ENCODE assay signal across 19 mouse cellular contexts in the genomic region with DNA sequence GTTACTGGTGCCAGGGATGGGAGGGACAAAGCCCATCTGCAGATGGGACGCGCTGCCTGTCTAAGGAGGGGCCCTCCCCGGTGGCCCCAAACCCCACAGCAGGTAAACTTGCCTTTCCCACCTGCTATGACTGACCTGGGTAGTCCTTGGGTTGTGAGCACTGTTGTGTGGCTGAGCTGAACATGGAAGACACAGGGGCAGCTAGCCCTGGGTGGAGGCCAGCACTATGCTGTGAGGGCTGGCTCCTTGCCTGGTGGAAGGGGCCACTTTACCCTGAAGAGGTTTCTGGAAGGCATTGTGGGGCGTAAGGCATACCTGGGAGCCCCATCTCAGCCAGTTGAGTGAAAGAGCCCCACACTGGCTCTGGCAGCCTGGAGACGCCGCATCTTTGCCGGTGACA. TPM values are rescaled to one million over a fixed set of nuclear protein-coding genes. Genes with fewer than 3 reads are reported as not detected.
DNase-seq lines count a peak whose midpoint lies in the region; ATAC-seq and TF ChIP-seq lines count a peak whose summit lies in the region.
"Had no signal": no experiment of that assay in that cellular context is flagged by ENCODE, and none has a peak within 500 bp of the region (broad histone marks: within the 10 kb centered on the region; RNA-seq: fewer than 3 reads in every experiment).

No protein-coding gene starts in this region.

- H3K4me3 ChIP-seq in hindbrain, embryonic 15.5 days, result no peak overlapping the region
- H3K4me3 ChIP-seq in hindbrain, embryonic 13.5 days, result no peak overlapping the region
- H3K4me3 ChIP-seq in lung, embryonic 14.5 days (ENCODE audit: low read depth, low read length), result no peak overlapping the region
- peak overlapping the region; percentile 17 for H3K4me3 ChIP-seq in small intestine, adult 2 months (ENCODE audit: low read depth, low read length)
- H3K4me3 ChIP-seq: erythroblast, embryonic 14.5 days; midbrain, embryonic 15.5 days; neural tube, embryonic 15.5 days had no signal

- TF ChIP-seq POLR2A in small intestine, adult 2 months (IDR thresholded peaks at IDR 0.05; ENCODE audit: low read depth, low read length), result no peak

- no peaks in the 10 kb centered on the region for H3K36me3 ChIP-seq in hindbrain, embryonic 15.5 days
- H3K36me3 ChIP-seq in hindbrain, embryonic 13.5 days, result no peaks in the 10 kb centered on the region
- H3K36me3 ChIP-seq in lung, embryonic 14.5 days (ENCODE audit: insufficient read depth), result peaks cover 39% of the 10 kb centered on the region
- H3K36me3 ChIP-seq in small intestine, adult 2 months (ENCODE audit: control insufficient read depth, insufficient read depth, low read length), result peaks cover 40% of the 10 kb centered on the region
- H3K36me3 ChIP-seq: midbrain, embryonic 15.5 days; neural tube, embryonic 15.5 days had no signal

- H3K27me3 ChIP-seq in hindbrain, embryonic 15.5 days, result no peaks in the 10 kb centered on the region
- no peaks in the 10 kb centered on the region for H3K27me3 ChIP-seq in hindbrain, embryonic 13.5 days
- no peaks in the 10 kb centered on the region for H3K27me3 ChIP-seq in lung, embryonic 14.5 days (ENCODE audit: insufficient read depth, low read length)
- no peaks in the 10 kb centered on the region; the same call in 1 of the 2 replicates for H3K27me3 ChIP-seq in small intestine, adult 2 months (ENCODE audit: control insufficient read depth, insufficient read depth, low read length)
- H3K27me3 ChIP-seq: midbrain, embryonic 15.5 days; neural tube, embryonic 15.5 days had no signal

- TF ChIP-seq CTCF in lung, embryonic 14.5 days (IDR thresholded peaks at IDR 0.05; ENCODE audit: low read depth), result no peak
- TF ChIP-seq CTCF in small intestine, adult 2 months (IDR thresholded peaks at IDR 0.05; ENCODE audit: extremely low read depth, insufficient read length, insufficient replicate concordance, low read depth, low read length), result no peak

- DNase-seq in adrenal gland, adult 2 months, result peak; percentile 35
- no peak for DNase-seq in adrenal gland, postnatal 10 days
- no peak for DNase-seq in lung, embryonic 14.5 days
- DNase-seq in lung, postnatal 25 days (ENCODE audit: low spot score), result no peak
- DNase-seq in urinary bladder, postnatal 25 days (ENCODE audit: low spot score), result no peak
- DNase-seq: cerebellum, adult 11-12 months had no signal

- H3K4me2 ChIP-seq in hindbrain, embryonic 15.5 days, result 0 out of 2 replicates have a peak overlapping the region, but pooled peaks have one; percentile 2
- no peak overlapping the region for H3K4me2 ChIP-seq in hindbrain, embryonic 13.5 days
- peak overlapping the region; percentile 0; the same call in 1 of the 2 replicates for H3K4me2 ChIP-seq in lung, embryonic 14.5 days
- H3K4me2 ChIP-seq: midbrain, embryonic 15.5 days had no signal

- H3K9ac ChIP-seq in hindbrain, embryonic 15.5 days, result no peak overlapping the region
- H3K9ac ChIP-seq in hindbrain, embryonic 13.5 days, result no peak overlapping the region
- peak overlapping the region; percentile 26 for H3K9ac ChIP-seq in lung, embryonic 14.5 days
- H3K9ac ChIP-seq: midbrain, embryonic 15.5 days; neural tube, embryonic 15.5 days had no signal

- WGBS in hindbrain, embryonic 15.5 days, result 90% methylated on average over 7 of the region's 7 CpGs
- WGBS in hindbrain, embryonic 13.5 days, result 96% methylated on average over 7 of the region's 7 CpGs
- WGBS in lung, embryonic 14.5 days, result 83% methylated on average over 7 of the region's 7 CpGs
- WGBS in small intestine, adult 2 months, result 70% methylated on average over 7 of the region's 7 CpGs

- H3K27ac ChIP-seq in hindbrain, embryonic 15.5 days (replicated peaks), result no peak overlapping the region
- no peak overlapping the region for H3K27ac ChIP-seq in hindbrain, embryonic 13.5 days
- peak overlapping the region; percentile 46; the same call in 1 of the 2 replicates for H3K27ac ChIP-seq in lung, embryonic 14.5 days (ENCODE audit: low read depth)
- H3K27ac ChIP-seq in small intestine, adult 2 months (ENCODE audit: insufficient read depth, low read depth, low read length), result no peak overlapping the region
- H3K27ac ChIP-seq: macrophage; midbrain, embryonic 15.5 days; neural tube, embryonic 15.5 days had no signal

- H3K9me3 ChIP-seq in hindbrain, embryonic 15.5 days, result no peaks in the 10 kb centered on the region
- H3K9me3 ChIP-seq in hindbrain, embryonic 13.5 days, result no peaks in the 10 kb centered on the region
- H3K9me3 ChIP-seq in lung, embryonic 14.5 days (ENCODE audit: low read depth, low read length), result no peaks in the 10 kb centered on the region
- H3K9me3 ChIP-seq: midbrain, embryonic 15.5 days; neural tube, embryonic 15.5 days had no signal

- ATAC-seq in hindbrain, embryonic 15.5 days (ENCODE audit: low FRiP score, low read depth), result no peak
- ATAC-seq in hindbrain, embryonic 13.5 days (ENCODE audit: low FRiP score), result no peak
- ATAC-seq in lung, embryonic 14.5 days (ENCODE audit: insufficient read depth), result no peak
- ATAC-seq: midbrain, embryonic 15.5 days had no signal

- H3K4me1 ChIP-seq in hindbrain, embryonic 15.5 days (replicated peaks), result peaks cover 14% of the 10 kb centered on the region
- peaks cover 13% of the 10 kb centered on the region for H3K4me1 ChIP-seq in hindbrain, embryonic 13.5 days (replicated peaks)
- H3K4me1 ChIP-seq in lung, embryonic 14.5 days (ENCODE audit: insufficient read depth), result no peaks in the 10 kb centered on the region
- peaks cover 23% of the 10 kb centered on the region for H3K4me1 ChIP-seq in small intestine, adult 2 months (ENCODE audit: control insufficient read depth, insufficient read depth, insufficient read length, low read length)

RNA-seq across cellular contexts. Expression of a gene that starts 4.5 kb away (rescaled TPM):
- not detected for total RNA-seq in adrenal gland, adult 2 months (2021)
- polyA plus RNA-seq in adrenal gland, adult 2 months (2012; rRNA removed), result not detected in 2 replicates
- total RNA-seq in adrenal gland, postnatal 10 days (2021), result not detected
- polyA plus RNA-seq in hindbrain, embryonic 15.5 days (2015; fragmentation: Nextera tagmentation; extraction: Ambion mirVana), result not detected in 2 replicates
- not detected in 2 replicates for polyA plus RNA-seq in hindbrain, embryonic 13.5 days (2015; fragmentation: Nextera tagmentation; extraction: Ambion mirVana)
- polyA plus RNA-seq in lung, embryonic 14.5 days (2014; fragmentation: Nextera tagmentation; extraction: Ambion mirVana), result not detected in 2 replicates
- polyA plus RNA-seq in small intestine, adult 2 months (2012; rRNA removed), result not detected in 2 replicates
- total RNA-seq: layer of hippocampus, adult 8-10 months; left cerebral cortex, postnatal 14 days had no signal
- polyA plus RNA-seq: erythroblast, embryonic 14.5 days; gonadal fat pad, adult 2 months; intestine, embryonic 14.5 days; midbrain, embryonic 15.5 days; neural tube, embryonic 15.5 days; spleen, adult 2 months; testis, adult 2 months had no signal

RNA-seq across cellular contexts. Expression of a gene that starts 11.1 kb away (rescaled TPM):
- total RNA-seq in adrenal gland, adult 2 months (2021), result 100 to 1,000 TPM in 1 of 2 experiments, 10 to 100 TPM in 1; 71.2 to 146 TPM
- polyA plus RNA-seq in adrenal gland, adult 2 months (2012; rRNA removed), result 355 and 444 TPM in 2 replicates
- 100 to 1,000 TPM; 210 to 304 TPM for total RNA-seq in adrenal gland, postnatal 10 days (2021)
- 70.7 and 75.3 TPM in 2 replicates for polyA plus RNA-seq in hindbrain, embryonic 15.5 days (2015; fragmentation: Nextera tagmentation; extraction: Ambion mirVana)
- 72.2 and 78.9 TPM in 2 replicates for polyA plus RNA-seq in hindbrain, embryonic 13.5 days (2015; fragmentation: Nextera tagmentation; extraction: Ambion mirVana)
- polyA plus RNA-seq in lung, embryonic 14.5 days (2014; fragmentation: Nextera tagmentation; extraction: Ambion mirVana), result 269 and 311 TPM in 2 replicates
- 61.1 and 96.8 TPM in 2 replicates for polyA plus RNA-seq in small intestine, adult 2 months (2012; rRNA removed)

RNA-seq across cellular contexts. Expression of a gene that starts 13.3 kb away (rescaled TPM):
- total RNA-seq in adrenal gland, adult 2 months (2021), result 100 to 1,000 TPM; 469 to 591 TPM
- 584 and 714 TPM in 2 replicates for polyA plus RNA-seq in adrenal gland, adult 2 months (2012; rRNA removed)
- total RNA-seq in adrenal gland, postnatal 10 days (2021), result 100 to 1,000 TPM; 333 to 433 TPM
- polyA plus RNA-seq in hindbrain, embryonic 15.5 days (2015; fragmentation: Nextera tagmentation; extraction: Ambion mirVana), result 6.1 and 6.6 TPM in 2 replicates
- 6.8 and 7.0 TPM in 2 replicates for polyA plus RNA-seq in hindbrain, embryonic 13.5 days (2015; fragmentation: Nextera tagmentation; extraction: Ambion mirVana)
- 30.2 and 32.9 TPM in 2 replicates for polyA plus RNA-seq in lung, embryonic 14.5 days (2014; fragmentation: Nextera tagmentation; extraction: Ambion mirVana)
- 288 and 515 TPM in 2 replicates for polyA plus RNA-seq in small intestine, adult 2 months (2012; rRNA removed)

RNA-seq across cellular contexts. Expression of a gene that starts 37.3 kb away (rescaled TPM):
- total RNA-seq in adrenal gland, adult 2 months (2021), result 10 to 100 TPM in 1 of 2 experiments, 1 to 10 TPM in 1; 6.9 to 15.7 TPM
- polyA plus RNA-seq in adrenal gland, adult 2 months (2012; rRNA removed), result 21.8 and 33.4 TPM in 2 replicates
- total RNA-seq in adrenal gland, postnatal 10 days (2021), result 10 to 100 TPM in 1 of 2 experiments, 1 to 10 TPM in 1; 9.1 to 17.1 TPM
- 138 and 152 TPM in 2 replicates for polyA plus RNA-seq in hindbrain, embryonic 15.5 days (2015; fragmentation: Nextera tagmentation; extraction: Ambion mirVana)
- polyA plus RNA-seq in hindbrain, embryonic 13.5 days (2015; fragmentation: Nextera tagmentation; extraction: Ambion mirVana), result 109 and 117 TPM in 2 replicates
- polyA plus RNA-seq in lung, embryonic 14.5 days (2014; fragmentation: Nextera tagmentation; extraction: Ambion mirVana), result 28.3 and 30.0 TPM in 2 replicates
- 5.0 and 7.7 TPM in 2 replicates for polyA plus RNA-seq in small intestine, adult 2 months (2012; rRNA removed)
- polyA plus RNA-seq: erythroblast, embryonic 14.5 days; macrophage had no signal
